In genomic region chr8:107437711-107438110, GRCm38 (mm10) we compare ENCODE assay signal across 8 mouse cellular contexts. TPM values are rescaled to one million over a fixed set of nuclear protein-coding genes. Genes with fewer than 3 reads are reported as not detected.
A peak's percentile ranks its signal among the peaks of the same experiment; 100 is the strongest.
DNase-seq lines count a peak whose midpoint lies in the region; ATAC-seq and TF ChIP-seq lines count a peak whose summit lies in the region.
"Had no signal": no experiment of that assay in that cellular context is flagged by ENCODE, and none has a peak within 500 bp of the region (broad histone marks: within the 10 kb centered on the region; RNA-seq: fewer than 3 reads in every experiment).

No protein-coding gene starts in this region.

- H3K79me2 ChIP-seq in heart, adult 2 months (replicated peaks; ENCODE audit: control insufficient read depth, insufficient read depth, low read length), result no peaks in the 10 kb centered on the region; the same call in none of the 2 replicates

- no peak for TF ChIP-seq POLR2A in spleen, adult 2 months (IDR thresholded peaks at IDR 0.05; ENCODE audit: low read depth, low read length)
- TF ChIP-seq POLR2A in heart, adult 2 months (IDR thresholded peaks at IDR 0.05; ENCODE audit: insufficient read depth, low read depth, low read length), result no peak

- intact Hi-C loops in heart, adult 2 months (cut with DNase I), result no loop called here

- DNase-seq in spleen, adult 2 months (ENCODE audit: low read depth in 1 of 2, low spot score in 2 of 2), result no peak
- no peak for DNase-seq in spleen, postnatal 10 days (ENCODE audit: low spot score in 2 of 2)
- DNase-seq in liver, embryonic 13.5 days, result peak; percentile 7
- no peak for DNase-seq in lung, postnatal 14 days
- no peak for DNase-seq in heart, adult 2 months
- DNase-seq: heart, postnatal 36 days had no signal

- 84% methylated on average over 2 of the region's 2 CpGs for WGBS in spleen, adult 2 months
- 35% methylated on average over 2 of the region's 2 CpGs for WGBS in intestine, postnatal 0 days
- WGBS in liver, embryonic 13.5 days (ENCODE audit: insufficient replicate concordance), result 66% methylated on average over 2 of the region's 2 CpGs
- WGBS in heart, adult 2 months, result 78% methylated on average over 2 of the region's 2 CpGs

- ATAC-seq in intestine, postnatal 0 days, result 0 out of 2 replicates have a peak, but pooled peaks have one; percentile 36
- ATAC-seq in liver, embryonic 13.5 days (ENCODE audit: low read depth), result no peak
- no peak for ATAC-seq in megakaryocyte progenitor cell, adult 5-6 weeks (replicated peaks; ENCODE audit: poor library complexity)

- no peak for TF ChIP-seq CTCF in spleen, adult 2 months (IDR thresholded peaks at IDR 0.05; ENCODE audit: extremely low read depth, insufficient read depth, insufficient read length, insufficient replicate concordance)
- no peak for TF ChIP-seq CTCF in intestine, postnatal 0 days (IDR thresholded peaks at IDR 0.05; ENCODE audit: low read depth)
- TF ChIP-seq CTCF in heart, adult 2 months (IDR thresholded peaks at IDR 0.05), result no peak

- H3K4me2 ChIP-seq in intestine, postnatal 0 days (replicated peaks; ENCODE audit: low read depth), result peak overlapping the region; percentile 69; the same call in 1 of the 2 replicates
- peak overlapping the region; percentile 84 for H3K4me2 ChIP-seq in liver, embryonic 13.5 days

- H3K4me3 ChIP-seq in spleen, adult 2 months (ENCODE audit: extremely low read depth, insufficient read depth, insufficient read length), result no peak overlapping the region; the same call in 1 of the 2 replicates
- no peak overlapping the region for H3K4me3 ChIP-seq in intestine, postnatal 0 days (ENCODE audit: low read depth, low read length)
- peak overlapping the region; percentile 95 for H3K4me3 ChIP-seq in liver, embryonic 13.5 days (replicated peaks)
- no peak overlapping the region for H3K4me3 ChIP-seq in heart, adult 2 months

- H3K27ac ChIP-seq in spleen, adult 2 months (ENCODE audit: insufficient read depth, low read length), result peak overlapping the region; percentile 51; the same call in 1 of the 2 replicates
- 0 out of 2 replicates have a peak overlapping the region, but pooled peaks have one; percentile 6 for H3K27ac ChIP-seq in intestine, postnatal 0 days (ENCODE audit: low read depth, low read length)
- peak overlapping the region; percentile 98 for H3K27ac ChIP-seq in liver, embryonic 13.5 days
- no peak overlapping the region for H3K27ac ChIP-seq in heart, adult 2 months

- H3K9me3 ChIP-seq in intestine, postnatal 0 days (ENCODE audit: control insufficient read depth), result no peaks in the 10 kb centered on the region
- no peaks in the 10 kb centered on the region for H3K9me3 ChIP-seq in liver, embryonic 13.5 days (replicated peaks)

- no peak overlapping the region for H3K9ac ChIP-seq in intestine, postnatal 0 days (ENCODE audit: low read depth, low read length)
- H3K9ac ChIP-seq in liver, embryonic 13.5 days, result peak overlapping the region; percentile 95; the same call in 1 of the 2 replicates
- no peak overlapping the region for H3K9ac ChIP-seq in heart, adult 2 months (ENCODE audit: low read depth, low read length)

- H3K4me1 ChIP-seq in spleen, adult 2 months (ENCODE audit: control insufficient read depth, insufficient read depth, insufficient read length), result peaks cover 3% of the 10 kb centered on the region; the same call in 1 of the 2 replicates
- H3K4me1 ChIP-seq in intestine, postnatal 0 days (replicated peaks; ENCODE audit: control insufficient read depth, insufficient read depth, low read length), result 0 out of 2 replicates have a peak, but pooled peaks cover 7% of the 10 kb centered on the region
- peaks cover 57% of the 10 kb centered on the region for H3K4me1 ChIP-seq in liver, embryonic 13.5 days (replicated peaks)
- H3K4me1 ChIP-seq in heart, adult 2 months (ENCODE audit: control insufficient read depth, insufficient read depth, low read length), result peaks cover 5% of the 10 kb centered on the region

- no peak for TF ChIP-seq EP300 in heart, adult 2 months (IDR thresholded peaks at IDR 0.05; ENCODE audit: insufficient read depth, low read depth, low read length)

- no peaks in the 10 kb centered on the region for H3K36me3 ChIP-seq in spleen, adult 2 months (ENCODE audit: control insufficient read depth, insufficient read depth, low read length)
- no peaks in the 10 kb centered on the region for H3K36me3 ChIP-seq in intestine, postnatal 0 days (ENCODE audit: control insufficient read depth, insufficient read depth)
- no peaks in the 10 kb centered on the region for H3K36me3 ChIP-seq in liver, embryonic 13.5 days
- H3K36me3 ChIP-seq in heart, adult 2 months (ENCODE audit: control insufficient read depth, insufficient read depth, low read length), result no peaks in the 10 kb centered on the region

- no peaks in the 10 kb centered on the region for H3K27me3 ChIP-seq in spleen, adult 2 months (ENCODE audit: control insufficient read depth, insufficient read depth, low read length)
- H3K27me3 ChIP-seq in intestine, postnatal 0 days (replicated peaks; ENCODE audit: control insufficient read depth, insufficient read depth, low read length), result no peaks in the 10 kb centered on the region
- no peaks in the 10 kb centered on the region for H3K27me3 ChIP-seq in liver, embryonic 13.5 days
- H3K27me3 ChIP-seq in heart, adult 2 months (ENCODE audit: control insufficient read depth, insufficient read depth, low read length), result no peaks in the 10 kb centered on the region

RNA-seq across cellular contexts. Expression of gene Wwp2, which starts 1.5 kb away (rescaled TPM):
- 38.8 and 39.5 TPM in 2 replicates for polyA plus RNA-seq in spleen, adult 2 months (2012; rRNA removed)
- 34.9 and 37.4 TPM in 2 replicates for polyA plus RNA-seq in intestine, postnatal 0 days (2015; fragmentation: Nextera tagmentation; extraction: Ambion mirVana)
- polyA plus RNA-seq in liver, embryonic 13.5 days (2015; fragmentation: Nextera tagmentation; extraction: Ambion mirVana), result 27.7 and 35.0 TPM in 2 replicates
- total RNA-seq in megakaryocyte progenitor cell, adult 5-6 weeks (2015), result 31.8 and 41.3 TPM in 2 replicates
- total RNA-seq in megakaryocyte progenitor cell, adult 5-6 weeks (2017), result 52.3 and 54.7 TPM in 2 replicates
- total RNA-seq in heart, adult 2 months (2021), result 10 to 100 TPM; 20.5 to 31.5 TPM
- polyA plus RNA-seq in heart, adult 2 months (2012; rRNA removed), result 18.7 and 21.8 TPM in 2 replicates

RNA-seq across cellular contexts. Expression of gene Nob1, which starts 12.9 kb away (rescaled TPM):
- 23.4 and 24.5 TPM in 2 replicates for polyA plus RNA-seq in spleen, adult 2 months (2012; rRNA removed)
- polyA plus RNA-seq in intestine, postnatal 0 days (2015; fragmentation: Nextera tagmentation; extraction: Ambion mirVana), result 22.3 and 24.6 TPM in 2 replicates
- 47.8 and 52.0 TPM in 2 replicates for polyA plus RNA-seq in liver, embryonic 13.5 days (2015; fragmentation: Nextera tagmentation; extraction: Ambion mirVana)
- total RNA-seq in megakaryocyte progenitor cell, adult 5-6 weeks (2015), result 56.4 and 57.4 TPM in 2 replicates
- 35.8 and 36.5 TPM in 2 replicates for total RNA-seq in megakaryocyte progenitor cell, adult 5-6 weeks (2017)
- total RNA-seq in heart, adult 2 months (2021), result 10 to 100 TPM; 21.5 to 22.0 TPM
- polyA plus RNA-seq in heart, adult 2 months (2012; rRNA removed), result 21.7 and 30.6 TPM in 2 replicates

RNA-seq across cellular contexts. Expression of gene Nqo1, which starts 34.7 kb away (rescaled TPM):
- 2.1 and 2.6 TPM in 2 replicates for polyA plus RNA-seq in spleen, adult 2 months (2012; rRNA removed)
- polyA plus RNA-seq in intestine, postnatal 0 days (2015; fragmentation: Nextera tagmentation; extraction: Ambion mirVana), result 30.6 and 34.1 TPM in 2 replicates
- 17.8 and 19.7 TPM in 2 replicates for polyA plus RNA-seq in liver, embryonic 13.5 days (2015; fragmentation: Nextera tagmentation; extraction: Ambion mirVana)
- 4.0 and 5.4 TPM in 2 replicates for total RNA-seq in megakaryocyte progenitor cell, adult 5-6 weeks (2015)
- total RNA-seq in megakaryocyte progenitor cell, adult 5-6 weeks (2017), result 2.8 and 3.5 TPM in 2 replicates
- total RNA-seq in heart, adult 2 months (2021), result 10 to 100 TPM; 43.5 to 58.2 TPM
- 36.7 and 63.2 TPM in 2 replicates for polyA plus RNA-seq in heart, adult 2 months (2012; rRNA removed)
